Comparison of ENCODE assay signal across 26 mouse cellular contexts in genomic region chr2:32357710-32358109, GRCm38 (mm10). TPM values are rescaled to one million over a fixed set of nuclear protein-coding genes. Genes with fewer than 3 reads are reported as not detected.
"Had no signal": no experiment of that assay in that cellular context is flagged by ENCODE, and none has a peak within 500 bp of the region (broad histone marks: within the 10 kb centered on the region; RNA-seq: fewer than 3 reads in every experiment).

No protein-coding gene starts in this region.

- H3K27ac ChIP-seq: gastrocnemius, adult 2 months; heart, adult 2 months; heart, embryonic 13.5 days; heart, embryonic 15.5 days; hindbrain, embryonic 10.5 days; hindbrain, embryonic 12.5 days; hindbrain, embryonic 14.5 days; intestine, embryonic 15.5 days; limb, embryonic 10.5 days; limb, embryonic 12.5 days; liver, embryonic 13.5 days; liver, embryonic 15.5 days had no signal

- H3K27me3 ChIP-seq: intestine, embryonic 15.5 days had no signal

- DNase-seq: gastrocnemius, postnatal 10 days; gastrocnemius, postnatal 25 days; heart, adult 2 months; heart, postnatal 14 days; heart, postnatal 4 days; kidney, adult 18-20 months; kidney, adult 8-10 months; kidney, postnatal 10 days; kidney, postnatal 25 days; kidney, postnatal 4 days; liver; liver, embryonic 13.5 days; liver, postnatal 0 days had no signal

- H3K4me3 ChIP-seq: gastrocnemius, adult 2 months; heart, adult 2 months; heart, embryonic 13.5 days; heart, embryonic 15.5 days; hindbrain, embryonic 10.5 days; hindbrain, embryonic 12.5 days; intestine, embryonic 15.5 days; layer of hippocampus, adult 2 months; limb, embryonic 10.5 days; limb, embryonic 12.5 days; liver, embryonic 13.5 days; liver, embryonic 15.5 days had no signal

RNA-seq across cellular contexts. Expression of gene Dnm1, which starts 4.6 kb away (rescaled TPM):
- total RNA-seq: granulocyte monocyte progenitor cell, adult 5-6 weeks had no signal
- polyA plus RNA-seq: inflammation-experienced regulatory T-cells, adult 6 months had no signal

RNA-seq across cellular contexts. Expression of gene Lcn2, which starts 30.3 kb away (rescaled TPM):
- polyA plus RNA-seq: hindbrain, embryonic 10.5 days; limb, embryonic 10.5 days had no signal
